Comparison of ENCODE assay signal across 30 mouse cellular contexts in the genomic region with DNA sequence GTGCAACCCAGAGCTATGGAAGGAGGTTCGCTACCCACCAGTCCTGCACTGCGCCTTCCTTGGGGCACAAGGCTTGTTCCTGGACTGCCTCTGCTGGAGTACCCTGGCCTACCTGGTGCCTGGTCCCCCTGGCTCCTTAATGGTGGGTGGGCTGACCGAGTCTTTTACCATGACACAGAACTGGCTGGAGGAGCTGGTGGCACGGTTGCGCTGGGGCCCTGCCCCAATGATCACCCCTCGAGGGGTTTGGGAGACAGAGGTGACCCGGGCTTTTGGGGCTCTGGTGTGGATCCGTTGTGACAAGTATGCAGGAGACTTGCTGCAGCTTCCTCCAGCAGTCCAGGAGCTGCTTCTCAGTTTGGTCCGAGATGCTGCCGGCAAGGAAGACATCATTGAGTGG. TPM values are rescaled to one million over a fixed set of nuclear protein-coding genes. Genes with fewer than 3 reads are reported as not detected.
A peak's percentile ranks its signal among the peaks of the same experiment; 100 is the strongest.
DNase-seq lines count a peak whose midpoint lies in the region; ATAC-seq lines count a peak whose summit lies in the region.
"Had no signal": no experiment of that assay in that cellular context is flagged by ENCODE, and none has a peak within 500 bp of the region (broad histone marks: within the 10 kb centered on the region; RNA-seq: fewer than 3 reads in every experiment).

No protein-coding gene starts in this region.

- peaks cover 49% of the 10 kb centered on the region for H3K36me3 ChIP-seq in forebrain, embryonic 13.5 days (ENCODE audit: poor library complexity, severe bottlenecking)
- H3K36me3 ChIP-seq in forebrain, embryonic 11.5 days (ENCODE audit: control insufficient read depth, insufficient read depth, low read length), result no peaks in the 10 kb centered on the region
- peaks cover 35% of the 10 kb centered on the region for H3K36me3 ChIP-seq in neural tube, embryonic 13.5 days
- peaks cover 37% of the 10 kb centered on the region for H3K36me3 ChIP-seq in neural tube, embryonic 15.5 days
- H3K36me3 ChIP-seq in limb, embryonic 10.5 days, result peaks cover 77% of the 10 kb centered on the region

- no peaks in the 10 kb centered on the region for H3K9me3 ChIP-seq in forebrain, embryonic 13.5 days (replicated peaks)
- no peaks in the 10 kb centered on the region for H3K9me3 ChIP-seq in forebrain, embryonic 11.5 days (ENCODE audit: control insufficient read depth, low read length)
- H3K9me3 ChIP-seq in neural tube, embryonic 13.5 days, result no peaks in the 10 kb centered on the region
- no peaks in the 10 kb centered on the region for H3K9me3 ChIP-seq in neural tube, embryonic 15.5 days (replicated peaks)
- no peaks in the 10 kb centered on the region for H3K9me3 ChIP-seq in limb, embryonic 10.5 days (replicated peaks)
- H3K9me3 ChIP-seq: heart, embryonic 10.5 days; heart, embryonic 15.5 days; hindbrain, embryonic 12.5 days; kidney, embryonic 15.5 days had no signal

- DNase-seq in forebrain, embryonic 11.5 days (ENCODE audit: low spot score), result no peak
- no peak for DNase-seq in limb, embryonic 10.5 days (ENCODE audit: low spot score)
- no peak for DNase-seq in gastrocnemius, postnatal 10 days
- DNase-seq: adrenal gland, postnatal 10 days; cerebellum, adult 8-10 months; forebrain, postnatal 0 days; kidney, adult 18-20 months; kidney, postnatal 25 days; midbrain, embryonic 14.5 days; right cerebral cortex, adult 18-20 months; spleen, adult 18-20 months; thymus, postnatal 14 days had no signal

- 93% methylated on average over 10 of the region's 10 CpGs for WGBS in forebrain, embryonic 13.5 days
- WGBS in forebrain, embryonic 11.5 days, result 93% methylated on average over 10 of the region's 10 CpGs
- WGBS in neural tube, embryonic 13.5 days, result 95% methylated on average over 10 of the region's 10 CpGs
- WGBS in neural tube, embryonic 15.5 days, result 95% methylated on average over 10 of the region's 10 CpGs
- WGBS in limb, embryonic 10.5 days, result 93% methylated on average over 10 of the region's 10 CpGs

- no peak overlapping the region for H3K4me2 ChIP-seq in forebrain, embryonic 13.5 days
- no peak overlapping the region for H3K4me2 ChIP-seq in forebrain, embryonic 11.5 days (ENCODE audit: low read depth, low read length, severe bottlenecking)
- H3K4me2 ChIP-seq in neural tube, embryonic 13.5 days, result no peak overlapping the region
- no peak overlapping the region for H3K4me2 ChIP-seq in neural tube, embryonic 15.5 days
- H3K4me2 ChIP-seq: heart, embryonic 15.5 days; hindbrain, embryonic 12.5 days; kidney, embryonic 15.5 days; liver, embryonic 11.5 days had no signal

- 0 out of 2 replicates have a peak overlapping the region, but pooled peaks have one; percentile 8 for H3K9ac ChIP-seq in forebrain, embryonic 13.5 days
- no peak overlapping the region for H3K9ac ChIP-seq in forebrain, embryonic 11.5 days (ENCODE audit: low read length)
- H3K9ac ChIP-seq in neural tube, embryonic 13.5 days, result peak overlapping the region; percentile 9; the same call in 1 of the 2 replicates
- no peak overlapping the region for H3K9ac ChIP-seq in neural tube, embryonic 15.5 days (replicated peaks)
- H3K9ac ChIP-seq: forebrain, postnatal 0 days; heart, embryonic 15.5 days; hindbrain, embryonic 12.5 days; kidney, embryonic 15.5 days had no signal

- H3K27ac ChIP-seq in forebrain, embryonic 13.5 days, result no peak overlapping the region
- H3K27ac ChIP-seq in forebrain, embryonic 11.5 days (ENCODE audit: low read depth, low read length), result no peak overlapping the region
- H3K27ac ChIP-seq in neural tube, embryonic 13.5 days (replicated peaks), result no peak overlapping the region
- no peak overlapping the region for H3K27ac ChIP-seq in neural tube, embryonic 15.5 days (replicated peaks)
- peak overlapping the region; percentile 33 for H3K27ac ChIP-seq in limb, embryonic 10.5 days
- H3K27ac ChIP-seq: heart, embryonic 10.5 days; heart, embryonic 15.5 days; hindbrain, embryonic 12.5 days; layer of hippocampus, adult 2 months; left cerebral cortex, adult 2 months; macrophage had no signal

- H3K4me3 ChIP-seq in forebrain, embryonic 13.5 days, result no peak overlapping the region
- no peak overlapping the region for H3K4me3 ChIP-seq in forebrain, embryonic 11.5 days (ENCODE audit: low read depth, low read length)
- no peak overlapping the region for H3K4me3 ChIP-seq in neural tube, embryonic 13.5 days
- no peak overlapping the region for H3K4me3 ChIP-seq in neural tube, embryonic 15.5 days (replicated peaks)
- H3K4me3 ChIP-seq in limb, embryonic 10.5 days, result no peak overlapping the region
- H3K4me3 ChIP-seq: erythroblast, embryonic 14.5 days; heart, embryonic 10.5 days; heart, embryonic 15.5 days; hindbrain, embryonic 12.5 days; kidney, embryonic 15.5 days; layer of hippocampus, adult 2 months; left cerebral cortex, adult 2 months had no signal

- peaks cover 33% of the 10 kb centered on the region for H3K4me1 ChIP-seq in forebrain, embryonic 13.5 days
- peaks cover 2% of the 10 kb centered on the region; the same call in 1 of the 2 replicates for H3K4me1 ChIP-seq in forebrain, embryonic 11.5 days (replicated peaks; ENCODE audit: control insufficient read depth, insufficient read depth, low read length)
- H3K4me1 ChIP-seq in neural tube, embryonic 13.5 days (replicated peaks), result peaks cover 43% of the 10 kb centered on the region
- peaks cover 24% of the 10 kb centered on the region for H3K4me1 ChIP-seq in neural tube, embryonic 15.5 days
- H3K4me1 ChIP-seq in limb, embryonic 10.5 days, result peaks cover 29% of the 10 kb centered on the region

- ATAC-seq in forebrain, embryonic 13.5 days, result no peak
- ATAC-seq in forebrain, embryonic 11.5 days (replicated peaks; ENCODE audit: low FRiP score), result no peak
- no peak for ATAC-seq in neural tube, embryonic 13.5 days (ENCODE audit: low read depth)
- no peak for ATAC-seq in neural tube, embryonic 15.5 days (ENCODE audit: low FRiP score)
- no peak for ATAC-seq in CD4-positive, CD25-positive, alpha-beta regulatory T cell, adult 4 months
- ATAC-seq: inflammation-experienced regulatory T-cells, adult 6 months had no signal

- H3K27me3 ChIP-seq in forebrain, embryonic 13.5 days, result no peaks in the 10 kb centered on the region
- H3K27me3 ChIP-seq in forebrain, embryonic 11.5 days (ENCODE audit: control insufficient read depth, insufficient read depth, low read length), result no peaks in the 10 kb centered on the region
- H3K27me3 ChIP-seq in neural tube, embryonic 13.5 days, result no peaks in the 10 kb centered on the region
- no peaks in the 10 kb centered on the region for H3K27me3 ChIP-seq in neural tube, embryonic 15.5 days (replicated peaks)
- no peaks in the 10 kb centered on the region for H3K27me3 ChIP-seq in limb, embryonic 10.5 days (ENCODE audit: low read depth, poor library complexity, severe bottlenecking)
- H3K27me3 ChIP-seq: heart, embryonic 15.5 days; hindbrain, embryonic 12.5 days; kidney, embryonic 15.5 days had no signal

RNA-seq across cellular contexts. Expression of gene Nynrin, which starts 9.2 kb away (rescaled TPM):
- polyA plus RNA-seq in forebrain, embryonic 13.5 days (2015; fragmentation: Nextera tagmentation; extraction: Ambion mirVana), result 9.3 and 12.4 TPM in 2 replicates
- polyA plus RNA-seq in forebrain, embryonic 11.5 days (2014; fragmentation: Nextera tagmentation; extraction: Ambion mirVana), result 20.2 and 20.3 TPM in 2 replicates
- polyA plus RNA-seq in neural tube, embryonic 13.5 days (2015; fragmentation: Nextera tagmentation; extraction: Ambion mirVana), result 11.8 and 12.7 TPM in 2 replicates
- 9.5 and 10.8 TPM in 2 replicates for polyA plus RNA-seq in neural tube, embryonic 15.5 days (2015; fragmentation: Nextera tagmentation; extraction: Ambion mirVana)
- polyA plus RNA-seq in limb, embryonic 10.5 days (2016; fragmentation: Nextera tagmentation; extraction: Ambion mirVana), result 31.1 and 44.4 TPM in 2 replicates
- polyA plus RNA-seq in CD4-positive, CD25-positive, alpha-beta regulatory T cell, adult 4 months (2017; shearing (Covaris generic)), result under 1 TPM; 0.04 to 0.11 TPM
- total RNA-seq in gastrocnemius, postnatal 10 days (2021), result 10 to 100 TPM in 1 of 2 experiments, 1 to 10 TPM in 1; 9.3 to 15.3 TPM
- total RNA-seq: MEL had no signal
- polyA plus RNA-seq: Patski had no signal

RNA-seq across cellular contexts. Expression of gene Cbln3, which starts 21.2 kb away (rescaled TPM):
- 0.08 and 0.18 TPM in 2 replicates for polyA plus RNA-seq in forebrain, embryonic 13.5 days (2015; fragmentation: Nextera tagmentation; extraction: Ambion mirVana)
- polyA plus RNA-seq in forebrain, embryonic 11.5 days (2014; fragmentation: Nextera tagmentation; extraction: Ambion mirVana), result 0.37 TPM in 1 of 2 replicates, not detected in the other
- 0.19 and 0.25 TPM in 2 replicates for polyA plus RNA-seq in neural tube, embryonic 13.5 days (2015; fragmentation: Nextera tagmentation; extraction: Ambion mirVana)
- polyA plus RNA-seq in neural tube, embryonic 15.5 days (2015; fragmentation: Nextera tagmentation; extraction: Ambion mirVana), result 0.45 and 0.58 TPM in 2 replicates
- 0.15 and 0.31 TPM in 2 replicates for polyA plus RNA-seq in limb, embryonic 10.5 days (2016; fragmentation: Nextera tagmentation; extraction: Ambion mirVana)
- not detected for polyA plus RNA-seq in CD4-positive, CD25-positive, alpha-beta regulatory T cell, adult 4 months (2017; shearing (Covaris generic))
- under 1 TPM; 0.16 to 0.29 TPM for total RNA-seq in gastrocnemius, postnatal 10 days (2021)
- total RNA-seq: gastrocnemius, adult 8-10 months; megakaryocyte-erythroid progenitor cell, adult 5-6 weeks; MEL had no signal
- polyA plus RNA-seq: erythroblast, embryonic 14.5 days; macrophage had no signal

RNA-seq across cellular contexts. Expression of gene Khnyn, which starts 21.8 kb away (rescaled TPM):
- polyA plus RNA-seq in forebrain, embryonic 13.5 days (2015; fragmentation: Nextera tagmentation; extraction: Ambion mirVana), result 9.6 and 10.8 TPM in 2 replicates
- 13.6 and 14.9 TPM in 2 replicates for polyA plus RNA-seq in forebrain, embryonic 11.5 days (2014; fragmentation: Nextera tagmentation; extraction: Ambion mirVana)
- 10.5 and 11.1 TPM in 2 replicates for polyA plus RNA-seq in neural tube, embryonic 13.5 days (2015; fragmentation: Nextera tagmentation; extraction: Ambion mirVana)
- polyA plus RNA-seq in neural tube, embryonic 15.5 days (2015; fragmentation: Nextera tagmentation; extraction: Ambion mirVana), result 11.0 and 11.9 TPM in 2 replicates
- polyA plus RNA-seq in limb, embryonic 10.5 days (2016; fragmentation: Nextera tagmentation; extraction: Ambion mirVana), result 35.0 and 38.8 TPM in 2 replicates
- 10 to 100 TPM; 13.4 to 13.9 TPM for polyA plus RNA-seq in CD4-positive, CD25-positive, alpha-beta regulatory T cell, adult 4 months (2017; shearing (Covaris generic))
- total RNA-seq in gastrocnemius, postnatal 10 days (2021), result 10 to 100 TPM in 1 of 2 experiments, 1 to 10 TPM in 1; 8.0 to 11.6 TPM

RNA-seq across cellular contexts. Expression of gene Sdr39u1, which starts 37.1 kb away (rescaled TPM):
- 71.0 and 72.3 TPM in 2 replicates for polyA plus RNA-seq in forebrain, embryonic 13.5 days (2015; fragmentation: Nextera tagmentation; extraction: Ambion mirVana)
- polyA plus RNA-seq in forebrain, embryonic 11.5 days (2014; fragmentation: Nextera tagmentation; extraction: Ambion mirVana), result 38.0 and 48.6 TPM in 2 replicates
- polyA plus RNA-seq in neural tube, embryonic 13.5 days (2015; fragmentation: Nextera tagmentation; extraction: Ambion mirVana), result 105 and 109 TPM in 2 replicates
- 148 and 166 TPM in 2 replicates for polyA plus RNA-seq in neural tube, embryonic 15.5 days (2015; fragmentation: Nextera tagmentation; extraction: Ambion mirVana)
- 55.0 and 70.3 TPM in 2 replicates for polyA plus RNA-seq in limb, embryonic 10.5 days (2016; fragmentation: Nextera tagmentation; extraction: Ambion mirVana)
- 100 to 1,000 TPM in 1 of 2 experiments, 10 to 100 TPM in 1; 88.4 to 115 TPM for polyA plus RNA-seq in CD4-positive, CD25-positive, alpha-beta regulatory T cell, adult 4 months (2017; shearing (Covaris generic))
- 10 to 100 TPM; 73.3 to 82.4 TPM for total RNA-seq in gastrocnemius, postnatal 10 days (2021)

RNA-seq across cellular contexts. Expression of gene Nfatc4, which starts 40.0 kb away (rescaled TPM):
- 17.0 and 18.9 TPM in 2 replicates for polyA plus RNA-seq in forebrain, embryonic 13.5 days (2015; fragmentation: Nextera tagmentation; extraction: Ambion mirVana)
- 30.8 and 32.7 TPM in 2 replicates for polyA plus RNA-seq in forebrain, embryonic 11.5 days (2014; fragmentation: Nextera tagmentation; extraction: Ambion mirVana)
- polyA plus RNA-seq in neural tube, embryonic 13.5 days (2015; fragmentation: Nextera tagmentation; extraction: Ambion mirVana), result 12.2 and 14.2 TPM in 2 replicates
- polyA plus RNA-seq in neural tube, embryonic 15.5 days (2015; fragmentation: Nextera tagmentation; extraction: Ambion mirVana), result 9.8 and 11.5 TPM in 2 replicates
- 106 and 157 TPM in 2 replicates for polyA plus RNA-seq in limb, embryonic 10.5 days (2016; fragmentation: Nextera tagmentation; extraction: Ambion mirVana)
- polyA plus RNA-seq in CD4-positive, CD25-positive, alpha-beta regulatory T cell, adult 4 months (2017; shearing (Covaris generic)), result not detected
- total RNA-seq in gastrocnemius, postnatal 10 days (2021), result 10 to 100 TPM in 1 of 2 experiments, 1 to 10 TPM in 1; 9.3 to 14.8 TPM
- total RNA-seq: megakaryocyte-erythroid progenitor cell, adult 5-6 weeks had no signal
- polyA plus RNA-seq: erythroblast, embryonic 14.5 days; inflammation-experienced regulatory T-cells, adult 6 months; macrophage had no signal

Comparison
In these comparisons a context has a peak if more than half of its experiments do, and no peak if none do; other contexts are left out.
1. H3K9ac ChIP-seq: peak in forebrain, embryonic 13.5 days (single experiment) and neural tube, embryonic 13.5 days (single experiment); none in forebrain, embryonic 11.5 days (single experiment) and neural tube, embryonic 15.5 days (single experiment).